Mouse (Mus musculus): ENCODE data around the gene Fgf6. TPM values are rescaled to one million over a fixed set of nuclear protein-coding genes. Genes with fewer than 3 reads are reported as not detected.

The Fgf6 gene
- not detected in 2 replicates for polyA plus RNA-seq (2014; fragmentation: Nextera tagmentation; extraction: Ambion mirVana)

GRCm38 (mm10) chr6:127014906-127015770, at the start of gene Fgf6:
TSS of gene Fgf6 (plus strand) at chr6:127015586.
- H3K9me3 ChIP-seq (ENCODE audit: control insufficient read depth, low read length): no peaks in the 10 kb centered on the region
- H3K27ac ChIP-seq (ENCODE audit: low read depth, low read length): no peak within 1 kb of the TSS
- H3K4me1 ChIP-seq (ENCODE audit: control insufficient read depth, insufficient read depth, low read length): no peaks in the 10 kb centered on the region
- WGBS: 82% methylated on average over 26 of the region's 26 CpGs
- no peaks in the 10 kb centered on the region for H3K36me3 ChIP-seq (ENCODE audit: control insufficient read depth, insufficient read depth, low read length)
- no peaks in the 10 kb centered on the region for H3K27me3 ChIP-seq (ENCODE audit: control insufficient read depth, insufficient read depth, low read length)
- H3K4me2 ChIP-seq (ENCODE audit: low read depth, low read length): no peak within 1 kb of the TSS
- no peak for ATAC-seq (ENCODE audit: low read depth)
- H3K4me3 ChIP-seq (ENCODE audit: low read depth, low read length): no peak within 1 kb of the TSS
- H3K9ac ChIP-seq (replicated peaks; ENCODE audit: low read depth, low read length): no peak within 1 kb of the TSS

GRCm38 (mm10) chr6:126966241-126967026, 49.0 kb upstream of the Fgf6 start:
- ATAC-seq (ENCODE audit: low read depth): no peak
- H3K36me3 ChIP-seq (ENCODE audit: control insufficient read depth, insufficient read depth, low read length): peaks cover 4% of the 10 kb centered on the region; the same call in 1 of the 2 replicates

GRCm38 (mm10) chr6:126981539-126982234, 33.7 kb upstream of the Fgf6 start:
- H3K36me3 ChIP-seq (ENCODE audit: control insufficient read depth, insufficient read depth, low read length): no peaks in the 10 kb centered on the region; the same call in 1 of the 2 replicates
- H3K9ac ChIP-seq (replicated peaks; ENCODE audit: low read depth, low read length): no peak overlapping the region
- ATAC-seq (ENCODE audit: low read depth): no peak
- 76% methylated on average over 5 of the region's 5 CpGs for WGBS
- no peaks in the 10 kb centered on the region for H3K9me3 ChIP-seq (ENCODE audit: control insufficient read depth, low read length)
- H3K4me2 ChIP-seq (ENCODE audit: low read depth, low read length): no peak overlapping the region
- no peak overlapping the region for H3K4me3 ChIP-seq (ENCODE audit: low read depth, low read length)
- H3K27ac ChIP-seq (ENCODE audit: low read depth, low read length): no peak overlapping the region
- H3K4me1 ChIP-seq (ENCODE audit: control insufficient read depth, insufficient read depth, low read length): no peaks in the 10 kb centered on the region
- no peaks in the 10 kb centered on the region for H3K27me3 ChIP-seq (ENCODE audit: control insufficient read depth, insufficient read depth, low read length)

More at GRCm38 (mm10) chr6:126966241-126967026, 49.0 kb upstream of the Fgf6 start:
- Histone ChIP-seq H3K4me1 (ENCODE audit: control insufficient read depth, insufficient read depth, low read length) (no peaks in the 10 kb centered on the region), H3K27me3 (ENCODE audit: control insufficient read depth, insufficient read depth, low read length) (no peaks in the 10 kb centered on the region), H3K9ac (replicated peaks; ENCODE audit: low read depth, low read length) (no peak overlapping the region), H3K4me2 (ENCODE audit: low read depth, low read length) (no peak overlapping the region), H3K27ac (ENCODE audit: low read depth, low read length) (no peak overlapping the region), H3K9me3 (ENCODE audit: control insufficient read depth, low read length) (no peaks in the 10 kb centered on the region), H3K4me3 (ENCODE audit: low read depth, low read length) (no peak overlapping the region)
- WGBS: 92% methylated on average over 14 of the region's 14 CpGs

- H3K4me1 ChIP-seq (ENCODE audit: control insufficient read depth, insufficient read depth, low read length): no peaks in the 10 kb centered on the region
These were observed 21.7 kb upstream of the Fgf6 start for GRCm38 (mm10) chr6:126993676-126994075.

GRCm38 (mm10) chr6:126995494-126995893, 19.9 kb upstream of the Fgf6 start:
- no peak for ATAC-seq (ENCODE audit: low read depth)
- no peaks in the 10 kb centered on the region for H3K36me3 ChIP-seq (ENCODE audit: control insufficient read depth, insufficient read depth, low read length)
- no peak overlapping the region for H3K27ac ChIP-seq (ENCODE audit: low read depth, low read length)
- no peaks in the 10 kb centered on the region for H3K4me1 ChIP-seq (ENCODE audit: control insufficient read depth, insufficient read depth, low read length)
- no peaks in the 10 kb centered on the region for H3K27me3 ChIP-seq (ENCODE audit: control insufficient read depth, insufficient read depth, low read length)
- no peak overlapping the region for H3K4me2 ChIP-seq (ENCODE audit: low read depth, low read length)
- H3K4me3 ChIP-seq (ENCODE audit: low read depth, low read length): no peak overlapping the region
- WGBS: 98% methylated on average over 3 of the region's 3 CpGs
- no peaks in the 10 kb centered on the region for H3K9me3 ChIP-seq (ENCODE audit: control insufficient read depth, low read length)
- H3K9ac ChIP-seq (replicated peaks; ENCODE audit: low read depth, low read length): no peak overlapping the region

More at GRCm38 (mm10) chr6:126993676-126994075, 21.7 kb upstream of the Fgf6 start:
- Histone ChIP-seq H3K4me2 (ENCODE audit: low read depth, low read length) (no peak overlapping the region), H3K36me3 (ENCODE audit: control insufficient read depth, insufficient read depth, low read length) (no peaks in the 10 kb centered on the region), H3K4me3 (ENCODE audit: low read depth, low read length) (no peak overlapping the region), H3K27me3 (ENCODE audit: control insufficient read depth, insufficient read depth, low read length) (no peaks in the 10 kb centered on the region), H3K27ac (ENCODE audit: low read depth, low read length) (no peak overlapping the region), H3K9ac (replicated peaks; ENCODE audit: low read depth, low read length) (no peak overlapping the region), H3K9me3 (ENCODE audit: control insufficient read depth, low read length) (no peaks in the 10 kb centered on the region)
- ATAC-seq (ENCODE audit: low read depth): no peak
- WGBS: 58% methylated on average over 2 of the region's 2 CpGs

- 85% methylated on average over 5 of the region's 5 CpGs for WGBS
- no peak overlapping the region for H3K4me3 ChIP-seq (ENCODE audit: low read depth, low read length)
- no peaks in the 10 kb centered on the region for H3K27me3 ChIP-seq (ENCODE audit: control insufficient read depth, insufficient read depth, low read length)
- ATAC-seq (ENCODE audit: low read depth): no peak
- no peaks in the 10 kb centered on the region for H3K36me3 ChIP-seq (ENCODE audit: control insufficient read depth, insufficient read depth, low read length)
- no peaks in the 10 kb centered on the region for H3K9me3 ChIP-seq (ENCODE audit: control insufficient read depth, low read length)
- no peak overlapping the region for H3K27ac ChIP-seq (ENCODE audit: low read depth, low read length)
- H3K9ac ChIP-seq (replicated peaks; ENCODE audit: low read depth, low read length): no peak overlapping the region
- H3K4me1 ChIP-seq (ENCODE audit: control insufficient read depth, insufficient read depth, low read length): no peaks in the 10 kb centered on the region
- no peak overlapping the region for H3K4me2 ChIP-seq (ENCODE audit: low read depth, low read length)
These were observed 19.0 kb upstream of the Fgf6 start for GRCm38 (mm10) chr6:126996399-126996798.

- Histone ChIP-seq H3K27ac (ENCODE audit: low read depth, low read length) (no peak overlapping the region), H3K4me3 (ENCODE audit: low read depth, low read length) (no peak overlapping the region), H3K4me1 (ENCODE audit: control insufficient read depth, insufficient read depth, low read length) (no peaks in the 10 kb centered on the region), H3K9ac (replicated peaks; ENCODE audit: low read depth, low read length) (no peak overlapping the region), H3K27me3 (ENCODE audit: control insufficient read depth, insufficient read depth, low read length) (no peaks in the 10 kb centered on the region), H3K9me3 (ENCODE audit: control insufficient read depth, low read length) (no peaks in the 10 kb centered on the region), H3K36me3 (ENCODE audit: control insufficient read depth, insufficient read depth, low read length) (no peaks in the 10 kb centered on the region), H3K4me2 (ENCODE audit: low read depth, low read length) (no peak overlapping the region)
- no peak for ATAC-seq (ENCODE audit: low read depth)
- whole genome bisulfite sequencing: 90% methylated on average over 3 of the region's 3 CpGs
These were observed 9.7 kb upstream of the Fgf6 start for GRCm38 (mm10) chr6:127005646-127006045.

- Histone ChIP-seq H3K4me1 (ENCODE audit: control insufficient read depth, insufficient read depth, low read length) (no peaks in the 10 kb centered on the region), H3K4me3 (ENCODE audit: low read depth, low read length) (no peak overlapping the region), H3K36me3 (ENCODE audit: control insufficient read depth, insufficient read depth, low read length) (no peaks in the 10 kb centered on the region), H3K9me3 (ENCODE audit: control insufficient read depth, low read length) (no peaks in the 10 kb centered on the region), H3K27ac (ENCODE audit: low read depth, low read length) (no peak overlapping the region), H3K9ac (replicated peaks; ENCODE audit: low read depth, low read length) (no peak overlapping the region), H3K4me2 (ENCODE audit: low read depth, low read length) (no peak overlapping the region), H3K27me3 (ENCODE audit: control insufficient read depth, insufficient read depth, low read length) (no peaks in the 10 kb centered on the region)
- no peak for ATAC-seq (ENCODE audit: low read depth)
- WGBS: 91% methylated on average over 3 of the region's 3 CpGs
These were observed 8.8 kb upstream of the Fgf6 start for GRCm38 (mm10) chr6:127006551-127006950.

Measured in neural tube, embryonic 14.5 days (tissue).